ENCODE assay signal across 1 mouse cellular context in genomic region chr7:127842001-127842718, GRCm38 (mm10).
TF ChIP-seq lines count a peak whose summit lies in the region.

No protein-coding gene starts in this region.

TF ChIP-seq in CH12.LX, 34 proteins besides CTCF, POLR2A, EP300 and RAD21:
- peak; percentile 64; the same call in 1 of the 2 replicates for TF ChIP-seq NELFE (IDR thresholded peaks at IDR 0.05; ENCODE audit: low read depth, low read length)
- TF ChIP-seq MAX (IDR thresholded peaks at IDR 0.05; ENCODE audit: low read length), result peak; percentile 59; the same call in 1 of the 2 replicates
- peak; percentile 80; the same call in 1 of the 2 replicates for TF ChIP-seq KAT2A (IDR thresholded peaks at IDR 0.05; ENCODE audit: insufficient replicate concordance, low read length)
- peak; percentile 39; the same call in 1 of the 2 replicates for TF ChIP-seq BHLHE40 (IDR thresholded peaks at IDR 0.05; ENCODE audit: low read depth, low read length)
- TF ChIP-seq MEF2A (IDR thresholded peaks at IDR 0.05; ENCODE audit: borderline replicate concordance, low read depth, low read length), result no peak; the same call in 1 of the 2 replicates
- TF ChIP-seq CHD2 (IDR thresholded peaks at IDR 0.05; ENCODE audit: low read length), result peak; percentile 37; the same call in 1 of the 2 replicates
- peak; percentile 66; the same call in 1 of the 2 replicates for TF ChIP-seq MYC (IDR thresholded peaks at IDR 0.05; ENCODE audit: low read depth, low read length)
- peak; percentile 62 for TF ChIP-seq NRF1 (IDR thresholded peaks at IDR 0.05; ENCODE audit: low read depth, low read length)
- 0 out of 2 replicates have a peak, but pooled peaks have one; percentile 27 for TF ChIP-seq TCF12 (IDR thresholded peaks at IDR 0.05; ENCODE audit: low read depth, low read length)
- no peak for TF ChIP-seq JUN (IDR thresholded peaks at IDR 0.05; ENCODE audit: insufficient read depth, low read depth, low read length)
- TF ChIP-seq MXI1 (IDR thresholded peaks at IDR 0.05; ENCODE audit: low read depth, low read length), result peak; percentile 87
- TF ChIP-seq GABPA (IDR thresholded peaks at IDR 0.05; ENCODE audit: insufficient replicate concordance, low read depth, low read length), result peak; percentile 13; the same call in 1 of the 2 replicates
- TF ChIP-seq MAZ (IDR thresholded peaks at IDR 0.05; ENCODE audit: low read depth, low read length), result no peak; the same call in 1 of the 2 replicates
- peak; percentile 46; the same call in 1 of the 2 replicates for TF ChIP-seq ELF1 (IDR thresholded peaks at IDR 0.05; ENCODE audit: low read depth, low read length)
- TF ChIP-seq SIN3A (IDR thresholded peaks at IDR 0.05; ENCODE audit: low read length), result peak; percentile 80
- TF ChIP-seq ZMIZ1 (IDR thresholded peaks at IDR 0.05; ENCODE audit: low read depth, low read length), result peak; percentile 68; the same call in 1 of the 2 replicates
- TF ChIP-seq ZNF384 (IDR thresholded peaks at IDR 0.05; ENCODE audit: low read depth, low read length), result no peak
- peak; percentile 96 for TF ChIP-seq HCFC1 (IDR thresholded peaks at IDR 0.05; ENCODE audit: low read depth, low read length)
- TF ChIP-seq IRF4 (IDR thresholded peaks at IDR 0.05; ENCODE audit: low read depth, low read length), result peak; percentile 55
